Mouse (Mus musculus): ENCODE data around the gene Cenpn. TPM values are rescaled to one million over a fixed set of nuclear protein-coding genes. Genes with fewer than 3 reads are reported as not detected.
A peak's percentile ranks its signal among the peaks of the same experiment; 100 is the strongest.

Cenpn gene
- total and polyA plus RNA-seq, 2 experiments from 2014 or later, result 2.6 to 5.8 TPM

GRCm38 (mm10) chr8:116887813-116888212 is 33.7 kb upstream of the Cenpn start:
- TF ChIP-seq CTCF (IDR thresholded peaks at IDR 0.05), result no peak
- no peak overlapping the region for H3K27ac ChIP-seq (ENCODE audit: low read depth, low read length)
- H3K9ac ChIP-seq (replicated peaks; ENCODE audit: low read length, poor library complexity, severe bottlenecking), result no peak overlapping the region
- H3K4me2 ChIP-seq (ENCODE audit: low read depth, low read length, poor library complexity, severe bottlenecking), result no peak overlapping the region
- ATAC-seq (ENCODE audit: low FRiP score) (no peak), DNase-seq (ENCODE audit: low spot score) (peak; percentile 54)
- H3K9me3 ChIP-seq (ENCODE audit: low read length), result no peaks in the 10 kb centered on the region
- no peaks in the 10 kb centered on the region for H3K4me1 ChIP-seq (ENCODE audit: insufficient read depth, low read length)
- no peaks in the 10 kb centered on the region for H3K27me3 ChIP-seq (ENCODE audit: insufficient read depth, low read length)
- 74% methylated on average over 4 of the region's 4 CpGs for WGBS
- H3K4me3 ChIP-seq (ENCODE audit: low read depth, low read length), result no peak overlapping the region
- peaks cover 6% of the 10 kb centered on the region; the same call in 1 of the 2 replicates for H3K36me3 ChIP-seq (ENCODE audit: insufficient read depth, low read length)

GRCm38 (mm10) chr8:116891446-116891845 is 30.1 kb upstream of the Cenpn start:
- ATAC-seq (ENCODE audit: low FRiP score), result no peak
- H3K27ac ChIP-seq (ENCODE audit: low read depth, low read length), result no peak overlapping the region
- H3K36me3 ChIP-seq (ENCODE audit: insufficient read depth, low read length), result peaks cover 6% of the 10 kb centered on the region; the same call in 1 of the 2 replicates
- WGBS, result 92% methylated on average over 5 of the region's 5 CpGs
- H3K4me3 ChIP-seq (ENCODE audit: low read depth, low read length), result no peak overlapping the region
- TF ChIP-seq CTCF (IDR thresholded peaks at IDR 0.05), result no peak
- no peaks in the 10 kb centered on the region for H3K4me1 ChIP-seq (ENCODE audit: insufficient read depth, low read length)
- no peak for DNase-seq (ENCODE audit: low spot score)
- H3K4me2 ChIP-seq (ENCODE audit: low read depth, low read length, poor library complexity, severe bottlenecking), result no peak overlapping the region
- no peaks in the 10 kb centered on the region for H3K27me3 ChIP-seq (ENCODE audit: insufficient read depth, low read length)
- H3K9ac ChIP-seq (replicated peaks; ENCODE audit: low read length, poor library complexity, severe bottlenecking), result no peak overlapping the region
- H3K9me3 ChIP-seq (ENCODE audit: low read length), result no peaks in the 10 kb centered on the region

- 88% methylated on average over 3 of the region's 3 CpGs for WGBS
- H3K9me3 ChIP-seq (ENCODE audit: low read length), result no peaks in the 10 kb centered on the region
- no peak for ATAC-seq (ENCODE audit: low FRiP score)
These were observed 29.4 kb upstream of the Cenpn start for GRCm38 (mm10) chr8:116892130-116892529.

GRCm38 (mm10) chr8:116892636-116893035 is 28.9 kb upstream of the Cenpn start:
- Histone ChIP-seq H3K4me1 (ENCODE audit: insufficient read depth, low read length) (no peaks in the 10 kb centered on the region), H3K9ac (replicated peaks; ENCODE audit: low read length, poor library complexity, severe bottlenecking) (no peak overlapping the region), H3K4me2 (ENCODE audit: low read depth, low read length, poor library complexity, severe bottlenecking) (no peak overlapping the region), H3K36me3 (ENCODE audit: insufficient read depth, low read length) (peaks cover 6% of the 10 kb centered on the region; the same call in 1 of the 2 replicates), H3K27me3 (ENCODE audit: insufficient read depth, low read length) (no peaks in the 10 kb centered on the region), H3K27ac (ENCODE audit: low read depth, low read length) (no peak overlapping the region), H3K9me3 (ENCODE audit: low read length) (no peaks in the 10 kb centered on the region), H3K4me3 (ENCODE audit: low read depth, low read length) (no peak overlapping the region)
- no peak for ATAC-seq (ENCODE audit: low FRiP score)
- WGBS, result 80% methylated on average over 9 of the region's 9 CpGs
- no peak for DNase-seq (ENCODE audit: low spot score)
- no peak for TF ChIP-seq CTCF (IDR thresholded peaks at IDR 0.05)

More at GRCm38 (mm10) chr8:116892130-116892529, 29.4 kb upstream of the Cenpn start:
- Histone ChIP-seq H3K27me3 (ENCODE audit: insufficient read depth, low read length) (no peaks in the 10 kb centered on the region), H3K36me3 (ENCODE audit: insufficient read depth, low read length) (peaks cover 6% of the 10 kb centered on the region; the same call in 1 of the 2 replicates), H3K9ac (replicated peaks; ENCODE audit: low read length, poor library complexity, severe bottlenecking) (no peak overlapping the region), H3K4me3 (ENCODE audit: low read depth, low read length) (no peak overlapping the region), H3K4me1 (ENCODE audit: insufficient read depth, low read length) (no peaks in the 10 kb centered on the region), H3K27ac (ENCODE audit: low read depth, low read length) (no peak overlapping the region), H3K4me2 (ENCODE audit: low read depth, low read length, poor library complexity, severe bottlenecking) (no peak overlapping the region)
- no peak for DNase-seq (ENCODE audit: low spot score)
- no peak for TF ChIP-seq CTCF (IDR thresholded peaks at IDR 0.05)

GRCm38 (mm10) chr8:116893938-116894337 is 27.6 kb upstream of the Cenpn start:
- 89% methylated on average over 11 of the region's 11 CpGs for WGBS
- no peak for TF ChIP-seq CTCF (IDR thresholded peaks at IDR 0.05)
- Histone ChIP-seq H3K36me3 (ENCODE audit: insufficient read depth, low read length) (0 out of 2 replicates have a peak, but pooled peaks cover 4% of the 10 kb centered on the region), H3K4me1 (ENCODE audit: insufficient read depth, low read length) (no peaks in the 10 kb centered on the region), H3K4me2 (ENCODE audit: low read depth, low read length, poor library complexity, severe bottlenecking) (no peak overlapping the region), H3K4me3 (ENCODE audit: low read depth, low read length) (no peak overlapping the region), H3K9ac (replicated peaks; ENCODE audit: low read length, poor library complexity, severe bottlenecking) (no peak overlapping the region), H3K27me3 (ENCODE audit: insufficient read depth, low read length) (no peaks in the 10 kb centered on the region), H3K27ac (ENCODE audit: low read depth, low read length) (no peak overlapping the region), H3K9me3 (ENCODE audit: low read length) (no peaks in the 10 kb centered on the region)
- ATAC-seq (ENCODE audit: low FRiP score) (no peak), DNase-seq (ENCODE audit: low spot score) (no peak)

- H3K9me3 ChIP-seq (ENCODE audit: low read length), result no peaks in the 10 kb centered on the region
- no peak for TF ChIP-seq CTCF (IDR thresholded peaks at IDR 0.05)
- ATAC-seq (ENCODE audit: low FRiP score) (no peak), DNase-seq (ENCODE audit: low spot score) (no peak)
- no peak overlapping the region for H3K4me3 ChIP-seq (ENCODE audit: low read depth, low read length)
- H3K4me1 ChIP-seq (ENCODE audit: insufficient read depth, low read length), result no peaks in the 10 kb centered on the region
- H3K27ac ChIP-seq (ENCODE audit: low read depth, low read length), result no peak overlapping the region
- no peak overlapping the region for H3K9ac ChIP-seq (replicated peaks; ENCODE audit: low read length, poor library complexity, severe bottlenecking)
- H3K36me3 ChIP-seq (ENCODE audit: insufficient read depth, low read length), result no peaks in the 10 kb centered on the region
- no peaks in the 10 kb centered on the region for H3K27me3 ChIP-seq (ENCODE audit: insufficient read depth, low read length)
- no peak overlapping the region for H3K4me2 ChIP-seq (ENCODE audit: low read depth, low read length, poor library complexity, severe bottlenecking)
- WGBS, result 85% methylated on average over 6 of the region's 6 CpGs
These were observed 26.0 kb upstream of the Cenpn start for GRCm38 (mm10) chr8:116895521-116895920.
